Mouse (Mus musculus): ENCODE results near the gene Gm17124. TPM values are rescaled to one million over a fixed set of nuclear protein-coding genes. Genes with fewer than 3 reads are reported as not detected.
"Not testable (repeated sequence)": the region's sequence is repeated elsewhere in the genome, so short reads cannot be mapped to it uniquely, and the experiment has no call there.

The Gm17124 gene
- not detected in 2 replicates for polyA plus RNA-seq (2015; fragmentation: Nextera tagmentation; extraction: Ambion mirVana)

DNA sequence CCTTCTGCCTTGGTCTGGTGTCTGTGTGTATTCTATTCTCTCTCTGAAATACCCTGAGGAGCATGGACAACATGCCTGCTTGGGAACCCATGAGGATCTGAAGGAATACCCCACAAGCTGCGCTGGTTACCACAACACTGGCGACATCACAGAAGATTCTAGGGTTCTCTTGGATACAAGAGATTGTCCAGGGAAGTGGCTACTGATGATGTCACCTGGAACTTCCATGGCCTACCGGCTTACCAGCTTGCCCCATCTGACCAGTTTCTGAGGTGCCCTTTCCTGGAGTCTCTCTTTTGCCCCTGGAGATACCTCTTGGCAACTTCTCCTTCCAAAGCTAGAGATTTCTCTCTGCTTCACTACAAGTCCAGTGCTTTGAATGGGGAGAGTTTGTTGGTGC is at the start of gene Gm17124:
TSS of gene Gm17124 (minus strand) at position 101 of the 400 bp plus-strand sequence.
- no CpG with 5 or more reads among the region's 3 CpGs for WGBS
- ATAC-seq (ENCODE audit: insufficient number of reproducible peaks, low FRiP score, low TSS enrichment, low read depth) = not testable (repeated sequence)

GRCm38 (mm10) chr14:42641817-42642216 is 42.1 kb upstream of the Gm17124 start, which contains the start of gene Gm3633:
TSS of gene Gm3633 (minus strand) at chr14:42641917.
- H3K9ac ChIP-seq; H3K4me2 ChIP-seq; ATAC-seq (ENCODE audit: insufficient number of reproducible peaks, low FRiP score, low TSS enrichment, low read depth); H3K27me3 ChIP-seq; H3K27ac ChIP-seq; H3K4me3 ChIP-seq; H3K9me3 ChIP-seq; H3K36me3 ChIP-seq; H3K4me1 ChIP-seq: not testable (repeated sequence)
- 63% methylated on average over 1 of the region's 2 CpGs for WGBS

More for the DNA sequence above, at the start of gene Gm17124:
- H3K36me3 ChIP-seq, H3K4me1 ChIP-seq, H3K27ac ChIP-seq, H3K27me3 ChIP-seq, H3K9me3 ChIP-seq, H3K9ac ChIP-seq, H3K4me2 ChIP-seq, H3K4me3 ChIP-seq: not testable (repeated sequence)

Small RNA genes within 50 kb of the gene (microRNA-seq; reads per million reads assigned to microRNA genes)
- not detected for gene Gm23620
- not detected for gene Gm25228

Other genes with a start within 250 kb of the Gm17124 start
- not detected in 2 replicates for gene Gm8005, start 160.2 kb downstream of the Gm17124 start, polyA plus RNA-seq (2015; fragmentation: Nextera tagmentation; extraction: Ambion mirVana)
- not detected in 2 replicates for gene Gm8011, start 136.0 kb downstream of the Gm17124 start, polyA plus RNA-seq (2015; fragmentation: Nextera tagmentation; extraction: Ambion mirVana)
- not detected in 2 replicates for gene Gm8020, start 97.5 kb downstream of the Gm17124 start, polyA plus RNA-seq (2015; fragmentation: Nextera tagmentation; extraction: Ambion mirVana)
- not detected in 2 replicates for gene Gm8024, start 75.6 kb downstream of the Gm17124 start, polyA plus RNA-seq (2015; fragmentation: Nextera tagmentation; extraction: Ambion mirVana)
- not detected in 2 replicates for gene Gm3633, start 42.0 kb upstream of the Gm17124 start, polyA plus RNA-seq (2015; fragmentation: Nextera tagmentation; extraction: Ambion mirVana)
- gene Gm10378, start 56.1 kb upstream of the Gm17124 start, polyA plus RNA-seq (2015; fragmentation: Nextera tagmentation; extraction: Ambion mirVana) = not detected in 2 replicates
- gene Gm3015, start 168.9 kb upstream of the Gm17124 start, polyA plus RNA-seq (2015; fragmentation: Nextera tagmentation; extraction: Ambion mirVana) = not detected in 2 replicates
- gene Gm10377, start 198.1 kb upstream of the Gm17124 start, polyA plus RNA-seq (2015; fragmentation: Nextera tagmentation; extraction: Ambion mirVana) = not detected in 2 replicates

Measured in limb, embryonic 15.5 days (tissue).